Mouse (Mus musculus) CH12.LX (cell line): Measurements from ENCODE around the gene Zfyve26. TPM values are rescaled to one million over a fixed set of nuclear protein-coding genes. Genes with fewer than 3 reads are reported as not detected.

Source experiments
- DNase-seq: peaks from one replicate; pipeline ENCODE4 v3.0.0-alpha.2; 2013; ENCODE audit errors: extremely low read depth
- H3K27ac ChIP-seq: 2 replicates; pipeline ENCODE4 v1.5.1; 2012; ENCODE audit warnings: low read depth, mild to moderate bottlenecking, control low read depth, moderate library complexity; ENCODE audit not compliant: insufficient read depth
- H3K27me3 ChIP-seq: replicated peaks from 2 replicates; pipeline ENCODE3; 2012; ENCODE audit warnings: inconsistent platforms
- H3K36me3 ChIP-seq, 2 experiments: replicated peaks in 1 of 2; 2 replicates each; pipeline versions ENCODE3 to v1.6.1; 2012; ENCODE audit warnings: inconsistent platforms in 1 of 2, low read length in 1 of 2, mild to moderate bottlenecking in 1 of 2, mixed read lengths in 1 of 2, moderate library complexity in 1 of 2; ENCODE audit not compliant: control insufficient read depth in 1 of 2, insufficient read depth in 1 of 2
- H3K4me1 ChIP-seq, 2 experiments: 2 replicates each; pipeline ENCODE4 v1.6.1; 2012; ENCODE audit warnings: inconsistent platforms in 1 of 2, moderate library complexity in 1 of 2; ENCODE audit not compliant: insufficient read depth in 2 of 2, control insufficient read depth in 1 of 2
- H3K4me2 ChIP-seq: 2 replicates; pipeline ENCODE4 v1.6.1; 2012; ENCODE audit warnings: low read depth, mild to moderate bottlenecking, control low read depth; ENCODE audit not compliant: poor library complexity, insufficient read depth, severe bottlenecking
- H3K4me3 ChIP-seq, 3 experiments: fragments of 150-350 bp in 1 of 3; sonication (generic) in 1 of 3; replicated peaks in 1 of 3; 2 replicates each; pipeline versions ENCODE3 to v1.5.1; 2011 to 2012; ENCODE audit warnings: low read depth in 2 of 3, low read length in 2 of 3, mild to moderate bottlenecking in 2 of 3, moderate library complexity in 2 of 3, control low read depth in 1 of 3, improper control_type of control experiment in 1 of 3, inconsistent platforms in 1 of 3, mixed read lengths in 1 of 3; ENCODE audit not compliant: poor library complexity in 1 of 3
- H3K79me2 ChIP-seq: replicated peaks from 2 replicates; pipeline ENCODE4 v1.6.1; 2012; ENCODE audit warnings: mild to moderate bottlenecking, moderate library complexity; ENCODE audit not compliant: control insufficient read depth, poor library complexity, insufficient read depth, severe bottlenecking; ENCODE audit errors: extremely low read depth
- H3K9ac ChIP-seq: 2 replicates; pipeline ENCODE4 v1.6.1; 2012; ENCODE audit warnings: low read depth, mild to moderate bottlenecking, control low read depth, moderate library complexity; ENCODE audit not compliant: insufficient read depth
- H3K9me3 ChIP-seq: replicated peaks from 2 replicates; pipeline ENCODE3; 2012; ENCODE audit warnings: low read length, inconsistent platforms, mixed read lengths
- CHD1 ChIP-seq: IDR thresholded peaks from 2 replicates; pipeline ENCODE4 v1.6.1; 2012; ENCODE audit warnings: low read depth, low read length, improper control_type of control experiment, inconsistent platforms
- CHD2 ChIP-seq: IDR thresholded peaks from 2 replicates; pipeline ENCODE4 v1.6.1; 2011; ENCODE audit warnings: low read length, improper control_type of control experiment
- ELF1 ChIP-seq: IDR thresholded peaks from 2 replicates; pipeline ENCODE4 v1.6.1; 2014; ENCODE audit warnings: low read depth, mild to moderate bottlenecking, inconsistent platforms, low read length, improper control_type of control experiment
- EP300 ChIP-seq: IDR thresholded peaks from 2 replicates; pipeline ENCODE4 v1.6.1; 2011; ENCODE audit warnings: low read length, improper control_type of control experiment
- ETS1 ChIP-seq: conservative IDR thresholded peaks from 2 replicates; pipeline ENCODE4 v1.6.1; 2012; ENCODE audit warnings: low read depth, mild to moderate bottlenecking, inconsistent platforms, low read length, improper control_type of control experiment, moderate library complexity
- GABPA ChIP-seq: IDR thresholded peaks from 2 replicates; pipeline ENCODE4 v1.6.1; 2012; ENCODE audit warnings: low read depth, low read length, improper control_type of control experiment, inconsistent platforms; ENCODE audit not compliant: insufficient replicate concordance
- IRF4 ChIP-seq: IDR thresholded peaks from 2 replicates; pipeline ENCODE4 v1.6.1; 2014; ENCODE audit warnings: low read depth, mild to moderate bottlenecking, inconsistent platforms, low read length, improper control_type of control experiment
- MAX ChIP-seq: IDR thresholded peaks from 2 replicates; pipeline ENCODE4 v1.6.1; 2011; ENCODE audit warnings: low read length, improper control_type of control experiment
- NRF1 ChIP-seq: IDR thresholded peaks from 2 replicates; pipeline ENCODE4 v1.6.1; 2014; ENCODE audit warnings: low read depth, mild to moderate bottlenecking, inconsistent platforms, low read length, improper control_type of control experiment, moderate library complexity
- PAX5 ChIP-seq: IDR thresholded peaks from 2 replicates; pipeline ENCODE4 v1.6.1; 2012; ENCODE audit warnings: low read length, inconsistent platforms, mixed read lengths
- RAD21 ChIP-seq: IDR thresholded peaks from 2 replicates; pipeline ENCODE4 v1.6.1; 2011; ENCODE audit warnings: low read depth, mild to moderate bottlenecking, low read length, improper control_type of control experiment, moderate library complexity
- SIN3A ChIP-seq: IDR thresholded peaks from 2 replicates; pipeline ENCODE4 v1.6.1; 2012; ENCODE audit warnings: low read length, improper control_type of control experiment, inconsistent platforms
- SMC3 ChIP-seq: IDR thresholded peaks from 2 replicates; pipeline ENCODE4 v1.6.1; 2011; ENCODE audit warnings: low read depth, low read length, improper control_type of control experiment
- TBP ChIP-seq: conservative IDR thresholded peaks from 2 replicates; pipeline ENCODE4 v1.6.1; 2011; ENCODE audit warnings: low read depth, low read length, improper control_type of control experiment
- TCF12 ChIP-seq: IDR thresholded peaks from 2 replicates; pipeline ENCODE4 v1.6.1; 2014; ENCODE audit warnings: low read depth, mild to moderate bottlenecking, inconsistent platforms, low read length, improper control_type of control experiment
- UBTF ChIP-seq: IDR thresholded peaks from 2 replicates; pipeline ENCODE4 v1.6.1; 2012; ENCODE audit warnings: low read depth, mild to moderate bottlenecking, inconsistent platforms, low read length, improper control_type of control experiment, moderate library complexity
- USF1 ChIP-seq: IDR thresholded peaks from 2 replicates; pipeline ENCODE4 v1.6.1; 2014; ENCODE audit warnings: low read depth, mild to moderate bottlenecking, inconsistent platforms, low read length, improper control_type of control experiment
- USF2 ChIP-seq: conservative IDR thresholded peaks from 2 replicates; pipeline ENCODE4 v1.6.1; 2011; ENCODE audit warnings: low read depth, low read length, improper control_type of control experiment
- ZC3H11A ChIP-seq: IDR thresholded peaks from 2 replicates; pipeline ENCODE4 v1.6.1; 2012; ENCODE audit warnings: low read depth, mild to moderate bottlenecking, inconsistent platforms, low read length, improper control_type of control experiment
- ZMIZ1 ChIP-seq: IDR thresholded peaks from 2 replicates; pipeline ENCODE4 v1.6.1; 2012; ENCODE audit warnings: low read depth, mild to moderate bottlenecking, inconsistent platforms, low read length, improper control_type of control experiment
- ZNF384 ChIP-seq: IDR thresholded peaks from 2 replicates; pipeline ENCODE4 v1.6.1; 2012; ENCODE audit warnings: low read depth, low read length, improper control_type of control experiment, inconsistent platforms
- dilution Hi-C: fragments of 300-500 bp; cut with MboI; formaldehyde crosslinking; loops from 2 replicates; pipeline ENCODE4 v1.14.3; 2020; ENCODE audit warnings: low sequenced_read_pairs; ENCODE audit not compliant: extremely low pct_unique_long_range_greater_than_20kb, extremely low pct_ligation_motif_present
- in situ Hi-C: fragments of 300-500 bp; cut with MboI; formaldehyde crosslinking; loops from 3 replicates; pipeline ENCODE4 v1.14.3; 2019; ENCODE audit warnings: low sequenced_read_pairs, low pct_ligation_motif_present, low pct_unique_long_range_greater_than_20kb, mixed read lengths
- polyA plus RNA-seq: library from polyadenylated mRNA; unstranded; fragments of >175 nt; gene quantifications from 2 replicates; pipeline ENCODE4 v1.2.1, GENCODE M21; 2012; ENCODE audit warnings: low read depth; ENCODE audit not compliant: insufficient read length
- total RNA-seq, 2 experiments: library from RNA; depleted of rRNA; stranded (reverse); fragments of 300-350 nt in 1 of 2; fragments of >200 nt in 1 of 2; gene quantifications; 2 replicates each; pipeline ENCODE4 v1.2.3; 2012 to 2014

The Zfyve26 gene
- total and polyA plus RNA-seq, 3 experiments: 10.4 to 24.8 (median 16.1) TPM

- Histone ChIP-seq H3K4me2 (no peak overlapping the region), H3K79me2 (no peaks in the 10 kb centered on the region), H3K4me3 (no peak overlapping the region), H3K27ac (no peak overlapping the region), H3K9me3 (peaks cover 10% of the 10 kb centered on the region), H3K36me3 (peaks cover 17 to 68% of the 10 kb centered on the region in 2 experiments), H3K4me1 (peaks cover 0 to 8% of the 10 kb centered on the region in 2 experiments; a peak in 2 of 4 replicates)
- in situ Hi-C loops: no loop called here
- DNase-seq: no peak
- TF ChIP-seq ELF1: no peak
- no peak for TF ChIP-seq ETS1
- TF ChIP-seq CHD1: no peak
- TF ChIP-seq ZC3H11A: no peak
- no peak for TF ChIP-seq UBTF
- TF ChIP-seq TBP: no peak
- no peak for TF ChIP-seq ZMIZ1
- TF ChIP-seq SIN3A: no peak
- TF ChIP-seq IRF4: no peak
- TF ChIP-seq NRF1: no peak
- no peak for TF ChIP-seq USF2
- TF ChIP-seq RAD21: no peak
- no peak for TF ChIP-seq GABPA
- no peak for TF ChIP-seq SMC3
- TF ChIP-seq CHD2: no peak
- TF ChIP-seq MAX: no peak
- no peak for TF ChIP-seq PAX5
- TF ChIP-seq EP300: no peak
- no peak for TF ChIP-seq USF1
- no peak for TF ChIP-seq TCF12
- TF ChIP-seq, all 38 proteins: peak for 0
- no peak overlapping the region for H3K9ac ChIP-seq
- H3K27me3 ChIP-seq: no peaks in the 10 kb centered on the region
- dilution Hi-C loops: no loop called here
Measured at GRCm38 (mm10) chr12:79330571-79330970, 34.5 kb upstream of the Zfyve26 start.

- Histone ChIP-seq H3K4me1 (peaks cover 0 to 8% of the 10 kb centered on the region in 2 experiments; a peak in 2 of 4 replicates), H3K4me2 (no peak overlapping the region), H3K9me3 (no peaks in the 10 kb centered on the region), H3K36me3 (peaks cover 5 to 54% of the 10 kb centered on the region in 2 experiments), H3K4me3 (no peak overlapping the region), H3K79me2 (no peaks in the 10 kb centered on the region), H3K27me3 (no peaks in the 10 kb centered on the region), H3K9ac (no peak overlapping the region), H3K27ac (no peak overlapping the region)
- no peak for TF ChIP-seq ZNF384
- no peak for DNase-seq
- dilution Hi-C loops (no loop called here), in situ Hi-C loops (no loop called here)
Measured at GRCm38 (mm10) chr12:79327868-79328267, 31.8 kb upstream of the Zfyve26 start.
